Mouse (Mus musculus) lung, adult 18-20 months (tissue): Measurements from ENCODE around the gene Shisa7.
"Not testable (repeated sequence)": the region's sequence is repeated elsewhere in the genome, so short reads cannot be mapped to it uniquely, and the experiment has no call there.

Source experiments
- DNase-seq, 2 experiments: peaks; one replicate each; pipeline ENCODE4 v3.0.0; 2022; ENCODE audit warnings: mixed read lengths in 2 of 2

The Shisa7 gene

GRCm38 (mm10) chr7:4844245-4844916 lies at the start of gene Shisa7:
Shisa7 (minus strand) TSS chr7:4844696.
- DNase-seq = no peak

- DNase-seq = peak; percentile 51 to 60
Observed at GRCm38 (mm10) chr7:4886680-4887079, 42.2 kb upstream of the Shisa7 start.

- DNase-seq = not testable (repeated sequence)
Observed at GRCm38 (mm10) chr7:4879036-4879435, 34.5 kb upstream of the Shisa7 start.

DNA sequence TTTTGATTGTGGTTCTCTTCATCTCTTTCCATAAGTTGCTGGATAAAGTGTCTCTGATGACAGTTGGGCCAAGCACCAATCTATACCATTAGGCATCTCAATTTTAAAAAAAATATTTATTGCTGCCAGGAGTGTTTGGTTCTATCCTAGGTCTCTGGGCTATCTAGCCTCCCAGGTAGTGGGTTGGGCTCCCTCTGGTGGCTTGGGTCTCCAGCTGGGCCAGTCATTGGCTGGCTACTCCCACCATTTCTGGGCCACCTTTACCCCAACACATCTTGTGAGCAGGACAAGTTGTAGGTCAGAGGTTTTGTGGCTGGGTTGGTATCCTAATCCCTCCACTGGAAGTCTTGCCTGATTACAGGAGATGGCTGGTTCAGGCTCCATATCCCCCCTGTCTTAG lies 33.7 kb upstream of the Shisa7 start:
- peak; percentile 30 to 61 for DNase-seq

GRCm38 (mm10) chr7:4877226-4877625 lies 32.7 kb upstream of the Shisa7 start:
- DNase-seq = no peak

DNA sequence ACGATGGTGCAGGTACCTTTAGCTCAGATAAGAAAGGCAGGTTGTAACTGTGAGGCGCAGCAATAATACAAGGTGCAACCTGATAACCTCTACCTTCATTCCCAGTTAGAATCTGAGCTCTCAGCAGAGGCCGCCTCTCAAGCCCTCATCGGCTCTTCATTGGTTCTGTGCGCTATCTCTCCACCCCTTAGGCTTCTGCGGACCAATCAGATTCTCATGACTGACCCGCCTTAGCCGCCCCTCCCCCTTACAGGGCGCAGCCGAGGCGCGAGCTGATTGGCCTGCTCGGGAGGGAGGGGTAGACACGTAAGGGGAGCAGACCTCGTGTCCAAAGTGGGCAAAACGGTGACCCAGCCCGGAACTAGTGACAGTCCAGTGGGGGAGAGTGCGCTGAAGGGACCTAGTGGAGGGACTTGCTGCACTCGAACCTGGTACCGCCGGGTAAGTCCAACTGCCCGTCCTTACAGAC lies 32.3 kb upstream of the Shisa7 start, which contains the start of gene Isoc2a:
TSS of gene Isoc2a (plus strand) at position 401 of the 469 bp plus-strand sequence.
- peak; percentile 94 to 96 for DNase-seq

- no peak for DNase-seq
Observed at GRCm38 (mm10) chr7:4870133-4870532, 25.6 kb upstream of the Shisa7 start, which contains the start of gene Isoc2b. Isoc2b (minus strand) TSS chr7:4870258.

DNA sequence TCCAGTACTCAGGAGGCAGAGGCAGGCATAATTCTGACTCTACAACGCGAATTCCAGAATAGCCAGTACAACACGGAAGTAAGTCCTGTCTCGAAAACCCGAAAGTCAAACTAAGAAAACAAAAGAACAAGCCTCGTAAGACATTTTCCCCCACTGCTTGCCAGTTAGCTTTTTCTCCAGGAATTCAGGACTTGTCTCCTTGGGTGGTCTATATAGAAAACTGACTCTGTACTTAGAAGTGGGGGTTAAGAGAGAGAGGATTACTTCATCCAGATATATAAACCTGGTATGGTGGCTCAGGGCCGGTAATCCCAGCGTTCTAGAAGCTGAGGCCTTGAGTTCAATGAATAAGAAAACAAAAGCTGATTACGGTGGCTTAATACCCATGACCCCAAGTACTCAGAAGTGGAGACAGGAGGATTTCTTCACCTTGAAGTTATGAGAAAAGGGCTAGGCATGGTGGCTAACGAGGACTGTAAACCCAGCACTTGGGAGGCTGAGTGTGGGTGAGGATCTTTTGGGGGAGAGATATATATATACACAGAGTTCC lies 22.2 kb upstream of the Shisa7 start:
- no peak for DNase-seq

DNA sequence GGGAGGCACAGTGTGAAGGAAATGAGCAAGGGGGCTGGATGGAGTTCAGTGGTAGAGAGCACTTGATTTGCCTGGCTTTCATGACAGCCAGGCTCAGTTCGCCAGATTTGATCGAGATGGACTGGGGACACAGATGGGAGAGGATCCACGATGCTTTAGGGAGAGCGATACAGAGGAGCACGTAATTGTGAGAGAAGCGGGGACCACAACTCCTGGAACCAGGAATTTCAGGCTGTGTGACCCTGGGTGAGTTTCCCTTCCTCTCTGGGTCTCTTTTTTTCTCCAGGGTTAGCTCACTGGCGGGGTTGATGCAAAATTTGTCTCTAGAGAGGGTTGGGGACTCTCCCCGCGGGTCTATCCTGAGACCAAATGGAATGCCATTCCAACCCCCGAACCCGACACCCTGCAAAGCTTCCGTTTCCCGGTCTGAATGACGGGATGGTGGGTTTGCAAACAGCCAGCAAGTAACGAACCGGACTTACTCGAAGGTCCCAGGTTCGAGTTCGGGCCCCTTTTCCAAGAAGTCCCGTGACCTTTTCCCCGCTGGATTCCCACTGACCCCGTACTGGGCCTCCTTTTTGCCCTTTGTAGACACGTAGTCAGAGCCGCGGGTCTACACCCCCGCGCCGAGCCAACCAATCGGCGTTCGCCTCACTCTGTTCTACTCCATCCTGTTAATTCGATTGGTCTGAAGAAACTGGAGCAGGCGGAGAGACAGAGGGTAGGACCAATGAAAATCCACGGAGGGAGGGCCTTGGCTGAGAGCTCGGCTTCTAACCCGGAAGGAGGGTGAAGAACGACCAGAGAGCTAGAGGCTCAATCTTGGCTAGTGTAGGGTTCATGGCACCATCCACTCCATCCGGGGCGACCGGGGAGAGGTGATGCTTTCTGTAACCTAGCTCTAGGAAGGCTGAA lies 21.3 kb upstream of the Shisa7 start:
- peak; percentile 99 for DNase-seq

GRCm38 (mm10) chr7:4865090-4865489 lies 20.6 kb upstream of the Shisa7 start:
- peak; percentile 40 to 67 for DNase-seq

DNA sequence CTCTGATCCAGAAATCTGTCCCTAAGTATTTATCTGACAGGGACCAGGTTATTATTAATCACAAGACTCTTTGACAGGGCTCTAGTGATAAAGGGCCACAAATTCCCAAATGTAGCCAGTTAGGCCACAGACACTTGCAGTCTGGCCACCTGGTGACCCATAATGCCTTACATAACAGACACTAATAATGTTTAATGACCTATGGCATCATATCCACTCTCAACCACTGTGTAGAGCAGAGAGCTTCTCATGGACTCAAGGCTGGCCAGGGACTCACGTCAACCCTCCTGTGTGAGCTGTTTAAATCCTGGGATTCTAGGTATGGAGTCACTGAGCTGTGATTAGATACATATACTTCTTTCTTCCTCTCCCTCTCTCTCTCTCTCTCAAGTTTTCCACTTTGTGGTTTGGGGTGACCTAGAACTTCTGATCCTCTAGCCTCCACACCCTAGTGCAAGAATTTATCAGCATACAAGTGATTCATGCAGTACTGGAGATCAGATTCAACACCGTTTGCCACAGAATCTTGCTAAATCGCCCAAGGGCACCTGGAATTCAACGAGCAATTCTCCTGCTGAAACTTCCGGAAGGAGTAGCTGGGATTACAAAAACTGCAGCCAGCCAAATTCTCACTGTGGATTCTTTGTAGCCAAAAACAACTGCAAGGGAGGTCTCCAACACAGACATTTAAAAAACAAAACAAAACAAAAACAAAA lies 19.8 kb upstream of the Shisa7 start:
- DNase-seq = no peak

DNA sequence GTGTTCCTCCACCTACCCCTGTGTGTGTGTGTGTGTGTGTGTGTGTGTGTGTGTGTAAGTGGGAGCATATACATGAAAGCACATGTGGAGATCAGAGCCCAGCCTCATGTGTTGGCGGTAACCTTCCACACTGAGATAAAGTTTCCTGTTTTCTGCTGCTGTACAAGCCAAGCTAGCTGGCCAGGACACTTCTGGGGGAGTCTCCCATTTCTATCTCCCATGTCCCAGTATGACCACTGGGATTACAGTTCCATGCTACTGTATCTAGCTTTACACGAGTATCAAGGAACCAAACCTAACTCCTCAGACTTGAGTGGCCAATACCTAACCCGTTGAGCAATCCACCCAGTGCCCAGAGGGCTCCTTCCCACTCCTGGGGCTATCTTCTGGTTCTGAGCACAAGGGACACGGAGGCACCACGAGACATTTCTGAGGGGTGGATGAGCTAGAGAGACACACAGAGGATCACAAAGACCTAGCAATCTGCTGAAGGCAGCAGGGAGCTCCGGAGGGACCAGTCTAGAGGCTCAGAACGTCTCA lies 19.1 kb upstream of the Shisa7 start:
- DNase-seq = no peak

DNA sequence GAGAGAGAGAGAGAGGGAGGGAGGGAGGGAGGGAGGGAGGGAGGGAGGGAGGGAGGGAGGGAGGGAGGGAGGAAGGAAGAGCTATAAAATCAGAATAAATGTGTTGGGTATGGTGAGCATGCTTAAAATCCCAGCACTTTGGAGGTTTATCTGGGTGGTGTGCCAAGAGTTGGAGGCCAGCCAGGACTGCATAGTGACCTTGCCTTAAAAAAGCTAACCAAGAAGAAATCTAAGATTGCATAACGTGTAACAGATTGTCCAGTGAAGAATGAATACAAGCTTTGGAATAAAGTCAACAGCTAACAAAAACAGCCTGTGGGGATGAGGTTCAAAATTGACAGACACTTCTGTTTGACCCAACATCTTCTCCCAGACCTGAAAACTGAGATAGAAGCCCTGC lies 18.5 kb upstream of the Shisa7 start:
- peak; percentile 85 to 86 for DNase-seq

DNA sequence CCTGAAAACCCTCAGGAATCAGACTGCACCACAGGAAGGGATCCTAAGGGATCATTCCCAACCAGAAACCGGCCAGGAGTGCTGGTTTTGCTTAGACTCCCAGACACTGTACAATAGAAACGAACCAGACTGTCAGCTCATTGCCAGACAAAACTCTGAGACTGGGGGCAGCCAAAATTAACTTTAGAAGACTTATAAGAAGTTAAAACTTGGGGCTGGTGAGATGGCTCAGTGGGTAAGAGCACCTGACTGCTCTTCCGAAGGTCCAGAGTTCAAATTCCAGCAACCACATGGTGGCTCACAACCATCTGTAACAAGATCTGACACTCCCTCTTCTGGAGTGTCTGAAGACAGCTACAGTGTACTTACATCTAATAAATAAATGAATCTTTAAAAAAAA lies 16.4 kb upstream of the Shisa7 start:
- DNase-seq = not testable (repeated sequence)

GRCm38 (mm10) chr7:4859418-4859978 lies 15.0 kb upstream of the Shisa7 start:
- DNase-seq = no peak

DNA sequence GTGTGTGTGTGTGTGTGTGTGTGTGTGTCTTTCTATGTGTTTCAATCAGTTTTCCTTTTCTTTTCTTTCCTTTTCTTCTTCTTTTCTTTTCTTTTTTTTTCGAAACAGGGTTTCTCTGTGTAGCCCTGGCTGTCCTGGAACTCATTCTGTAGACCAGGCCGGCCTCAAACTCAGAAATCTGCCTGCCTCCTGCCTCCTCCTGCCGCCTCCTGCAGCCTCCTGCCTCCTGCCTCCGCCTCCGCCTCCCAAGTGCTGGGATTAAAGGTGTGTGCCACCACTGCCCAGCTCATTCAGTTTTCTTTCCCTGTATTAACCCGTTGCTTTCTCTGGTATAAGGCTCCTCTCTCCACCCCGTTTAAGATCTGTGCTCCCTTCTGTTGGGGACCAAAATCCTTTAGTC lies 12.8 kb upstream of the Shisa7 start:
- DNase-seq = no peak

GRCm38 (mm10) chr7:4856508-4856907 lies 12.0 kb upstream of the Shisa7 start:
- no peak for DNase-seq

- DNase-seq = no peak
Observed at GRCm38 (mm10) chr7:4853613-4854012, 9.1 kb upstream of the Shisa7 start.

- no peak for DNase-seq
Observed at GRCm38 (mm10) chr7:4851315-4851688, 6.8 kb upstream of the Shisa7 start.

GRCm38 (mm10) chr7:4850621-4851314 lies 6.3 kb upstream of the Shisa7 start:
- DNase-seq = no peak

GRCm38 (mm10) chr7:4849372-4849771 lies 4.9 kb upstream of the Shisa7 start:
- no peak for DNase-seq

DNA sequence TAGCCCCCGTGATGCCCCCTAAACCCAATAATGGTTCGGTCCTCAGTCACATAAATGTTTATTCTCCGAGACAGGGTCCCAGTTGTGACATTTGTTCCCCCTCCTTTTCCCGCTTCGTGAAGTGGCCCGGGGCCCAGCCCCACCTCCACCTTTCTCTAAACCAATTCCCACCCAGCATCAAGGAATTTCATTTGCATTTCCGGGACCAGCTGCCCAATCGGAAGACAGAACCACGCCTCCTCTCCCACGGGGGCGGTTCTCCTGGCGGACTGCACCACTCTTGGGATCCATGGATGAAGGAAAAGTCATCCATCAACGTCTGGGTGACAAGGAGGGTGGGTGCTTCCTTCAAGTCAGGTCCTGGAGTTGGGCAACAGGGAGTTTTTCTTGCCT lies 417 bp upstream of the Shisa7 start:
- peak; percentile 74 to 78 for DNase-seq
